Mouse (Mus musculus) heart, embryonic 13.5 days (tissue): ENCODE data around the gene Brix1. TPM values are rescaled to one million over a fixed set of nuclear protein-coding genes. Genes with fewer than 3 reads are reported as not detected.
"Not testable (repeated sequence)": the region's sequence is repeated elsewhere in the genome, so short reads cannot be mapped to it uniquely, and the experiment has no call there.

Experiments
- ATAC-seq: fragments of 200-750 bp; cut with Nextera tagmentation; 2 replicates; pipeline ENCODE4 v1.8.0; 2017; ENCODE audit warnings: moderate TSS enrichment; ENCODE audit not compliant: insufficient number of reproducible peaks, low FRiP score, low TSS enrichment; ENCODE audit errors: extremely low read depth
- H3K27ac ChIP-seq: fragments of 300-500 bp; sonication (generic); replicated peaks from 2 replicates; pipeline ENCODE4 v1.5.1; 2015; ENCODE audit warnings: moderate library complexity, mild to moderate bottlenecking, inconsistent platforms
- H3K27me3 ChIP-seq: fragments of 300-500 bp; sonication (generic); replicated peaks from 2 replicates; pipeline ENCODE4 v1.6.1; 2015; ENCODE audit warnings: mild to moderate bottlenecking, inconsistent platforms
- H3K36me3 ChIP-seq: fragments of 300-500 bp; sonication (generic); 2 replicates; pipeline ENCODE4 v1.6.1; 2015; ENCODE audit warnings: mild to moderate bottlenecking, inconsistent platforms
- H3K4me1 ChIP-seq: fragments of 300-500 bp; sonication (generic); 2 replicates; pipeline ENCODE4 v1.6.1; 2015; ENCODE audit warnings: inconsistent platforms
- H3K4me2 ChIP-seq: fragments of 300-500 bp; sonication (generic); 2 replicates; pipeline ENCODE4 v1.6.1; 2015; ENCODE audit warnings: inconsistent platforms, mild to moderate bottlenecking, moderate library complexity
- H3K4me3 ChIP-seq: fragments of 300-500 bp; sonication (generic); 2 replicates; pipeline ENCODE4 v1.5.1; 2015; ENCODE audit warnings: moderate library complexity, mild to moderate bottlenecking, inconsistent platforms
- H3K9ac ChIP-seq: fragments of 300-500 bp; sonication (generic); 2 replicates; pipeline ENCODE4 v1.6.1; 2015; ENCODE audit warnings: inconsistent platforms, mild to moderate bottlenecking, moderate library complexity
- H3K9me3 ChIP-seq: fragments of 300-500 bp; sonication (generic); 2 replicates; pipeline ENCODE4 v1.6.1; 2016; ENCODE audit warnings: inconsistent platforms
- WGBS: fragments of 180-500 bp; shearing (Covaris S2); methylation state at CpG from one replicate; pipeline ENCODE4 v1.1.7; 2015; ENCODE audit warnings: mixed read lengths; 5-methylcytosine and 5-hydroxymethylcytosine counted together
- polyA plus RNA-seq: library from polyadenylated mRNA; unstranded; fragments of >200 nt; fragmentation: Nextera tagmentation; extraction: Ambion mirVana; gene quantifications from 2 replicates; pipeline ENCODE4 v1.2.1, GENCODE M21; 2015

Brix1 gene
- polyA plus RNA-seq = 60.4 and 63.2 TPM in 2 replicates

- no peaks in the 10 kb centered on the region for H3K27me3 ChIP-seq
- peaks cover 25% of the 10 kb centered on the region for H3K4me1 ChIP-seq
- peak within 1 kb of the TSS; percentile 91 for H3K4me2 ChIP-seq
- H3K36me3 ChIP-seq = peaks cover 43% of the 10 kb centered on the region
- under 1% methylated on average over 58 of the region's 58 CpGs for WGBS
- no peaks in the 10 kb centered on the region for H3K9me3 ChIP-seq
- peak within 1 kb of the TSS; percentile 92 for H3K9ac ChIP-seq
- peak; percentile 92 for ATAC-seq
- peak within 1 kb of the TSS; percentile 92 for H3K4me3 ChIP-seq
- H3K27ac ChIP-seq = peak within 1 kb of the TSS; percentile 69
Measured at GRCm38 (mm10) chr15:10485484-10486364, at the start of gene Brix1, which contains the start of gene Rad1. Gene Brix1 (minus strand): TSS chr15:10485947. Gene Rad1 (plus strand): TSS chr15:10486018.

GRCm38 (mm10) chr15:10534591-10534990 is 48.8 kb upstream of the Brix1 start:
- no peak overlapping the region for H3K9ac ChIP-seq
- H3K27ac ChIP-seq = no peak overlapping the region
- no peak overlapping the region for H3K4me2 ChIP-seq
- no peaks in the 10 kb centered on the region for H3K4me1 ChIP-seq
- no peak for ATAC-seq
- no peaks in the 10 kb centered on the region for H3K9me3 ChIP-seq
- H3K36me3 ChIP-seq = no peaks in the 10 kb centered on the region
- H3K27me3 ChIP-seq = no peaks in the 10 kb centered on the region
- no peak overlapping the region for H3K4me3 ChIP-seq
- WGBS = 68% methylated on average over 5 of the region's 5 CpGs

GRCm38 (mm10) chr15:10533361-10533760 is 47.6 kb upstream of the Brix1 start:
- not testable (repeated sequence) for H3K36me3 ChIP-seq, ATAC-seq
- WGBS = 81% methylated on average over 10 of the region's 10 CpGs

GRCm38 (mm10) chr15:10531352-10531751 is 45.6 kb upstream of the Brix1 start:
- ATAC-seq = no peak
- H3K9me3 ChIP-seq = no peaks in the 10 kb centered on the region
- no peaks in the 10 kb centered on the region for H3K36me3 ChIP-seq
- H3K9ac ChIP-seq = no peak overlapping the region
- H3K27me3 ChIP-seq = no peaks in the 10 kb centered on the region
- H3K4me3 ChIP-seq = no peak overlapping the region
- no peak overlapping the region for H3K27ac ChIP-seq
- no peaks in the 10 kb centered on the region for H3K4me1 ChIP-seq
- WGBS = 37% methylated on average over 4 of the region's 4 CpGs
- no peak overlapping the region for H3K4me2 ChIP-seq

More at GRCm38 (mm10) chr15:10533361-10533760, 47.6 kb upstream of the Brix1 start:
- not testable (repeated sequence) for H3K4me2 ChIP-seq, H3K27me3 ChIP-seq, H3K4me1 ChIP-seq, H3K27ac ChIP-seq, H3K9me3 ChIP-seq, H3K4me3 ChIP-seq, H3K9ac ChIP-seq

GRCm38 (mm10) chr15:10525896-10526295 is 40.1 kb upstream of the Brix1 start:
- ATAC-seq = no peak
- no peak overlapping the region for H3K9ac ChIP-seq
- H3K27me3 ChIP-seq = no peaks in the 10 kb centered on the region
- H3K4me3 ChIP-seq = no peak overlapping the region
- H3K4me1 ChIP-seq = no peaks in the 10 kb centered on the region
- no peak overlapping the region for H3K27ac ChIP-seq
- H3K9me3 ChIP-seq = no peaks in the 10 kb centered on the region
- H3K4me2 ChIP-seq = no peak overlapping the region
- H3K36me3 ChIP-seq = no peaks in the 10 kb centered on the region
- 67% methylated on average over 1 of the region's 1 CpGs for WGBS

- WGBS = 86% methylated on average over 7 of the region's 7 CpGs
- Histone ChIP-seq H3K36me3 (no peaks in the 10 kb centered on the region), H3K9ac (no peak overlapping the region), H3K27ac (no peak overlapping the region), H3K27me3 (no peaks in the 10 kb centered on the region), H3K4me1 (no peaks in the 10 kb centered on the region), H3K9me3 (no peaks in the 10 kb centered on the region), H3K4me3 (no peak overlapping the region), H3K4me2 (no peak overlapping the region)
- no peak for ATAC-seq
Measured at GRCm38 (mm10) chr15:10515166-10515565, 29.4 kb upstream of the Brix1 start.

GRCm38 (mm10) chr15:10506099-10506498 is 20.4 kb upstream of the Brix1 start:
- Histone ChIP-seq H3K36me3 (no peaks in the 10 kb centered on the region), H3K9me3 (no peaks in the 10 kb centered on the region), H3K4me3 (no peak overlapping the region), H3K27ac (no peak overlapping the region), H3K4me2 (no peak overlapping the region), H3K4me1 (no peaks in the 10 kb centered on the region), H3K9ac (no peak overlapping the region), H3K27me3 (no peaks in the 10 kb centered on the region)
- no peak for ATAC-seq
- 58% methylated on average over 11 of the region's 11 CpGs for WGBS

- Histone ChIP-seq H3K27me3 (no peaks in the 10 kb centered on the region; the same call in 1 of the 2 replicates), H3K4me3 (no peak overlapping the region), H3K9me3 (no peaks in the 10 kb centered on the region), H3K36me3 (peaks cover 3% of the 10 kb centered on the region; the same call in 1 of the 2 replicates), H3K4me2 (no peak overlapping the region), H3K27ac (no peak overlapping the region), H3K9ac (no peak overlapping the region), H3K4me1 (no peaks in the 10 kb centered on the region)
- ATAC-seq = no peak
- WGBS = 55% methylated on average over 11 of the region's 11 CpGs
Measured at GRCm38 (mm10) chr15:10500838-10501719, 15.3 kb upstream of the Brix1 start.

GRCm38 (mm10) chr15:10500035-10500434 is 14.3 kb upstream of the Brix1 start:
- no peak for ATAC-seq
- no peak overlapping the region for H3K4me2 ChIP-seq
- WGBS = 62% methylated on average over 5 of the region's 5 CpGs
- no peaks in the 10 kb centered on the region; the same call in 1 of the 2 replicates for H3K27me3 ChIP-seq
- no peaks in the 10 kb centered on the region for H3K4me1 ChIP-seq
- peaks cover 8% of the 10 kb centered on the region; the same call in 1 of the 2 replicates for H3K36me3 ChIP-seq
- no peak overlapping the region for H3K9ac ChIP-seq
- no peak overlapping the region for H3K27ac ChIP-seq
- H3K4me3 ChIP-seq = no peak overlapping the region
- no peaks in the 10 kb centered on the region for H3K9me3 ChIP-seq

GRCm38 (mm10) chr15:10499593-10499992 is 13.8 kb upstream of the Brix1 start:
- Histone ChIP-seq H3K4me1 (no peaks in the 10 kb centered on the region), H3K4me2 (no peak overlapping the region), H3K9ac (no peak overlapping the region), H3K36me3 (peaks cover 10% of the 10 kb centered on the region; the same call in 1 of the 2 replicates), H3K27ac (no peak overlapping the region), H3K27me3 (no peaks in the 10 kb centered on the region; the same call in 1 of the 2 replicates), H3K4me3 (no peak overlapping the region), H3K9me3 (no peaks in the 10 kb centered on the region)
- no peak for ATAC-seq
- WGBS = 65% methylated on average over 5 of the region's 5 CpGs

- not testable (repeated sequence) for H3K9me3 ChIP-seq
- peaks cover 39% of the 10 kb centered on the region for H3K36me3 ChIP-seq
Measured at GRCm38 (mm10) chr15:10496696-10497095, 10.9 kb upstream of the Brix1 start.

More at GRCm38 (mm10) chr15:10496696-10497095, 10.9 kb upstream of the Brix1 start:
- H3K4me3 ChIP-seq, H3K4me1 ChIP-seq, H3K9ac ChIP-seq, H3K27ac ChIP-seq, H3K27me3 ChIP-seq, ATAC-seq, H3K4me2 ChIP-seq: not testable (repeated sequence)
- 91% methylated on average over 1 of the region's 1 CpGs for WGBS
